Mouse (Mus musculus): ENCODE measurements around the gene Fbxo41. TPM values are rescaled to one million over a fixed set of nuclear protein-coding genes. Genes with fewer than 3 reads are reported as not detected.

Gene Fbxo41
- polyA plus RNA-seq, 1 experiment from 2014 or later = 0.09 TPM

- TF ChIP-seq CTCF (IDR thresholded peaks at IDR 0.05; ENCODE audit: low read depth) = no peak
- no peak for ATAC-seq
- Histone ChIP-seq H3K4me1 (replicated peaks; ENCODE audit: control insufficient read depth, insufficient read depth, low read length) (no peaks in the 10 kb centered on the region), H3K36me3 (ENCODE audit: control insufficient read depth, insufficient read depth) (peaks cover 39% of the 10 kb centered on the region), H3K27ac (ENCODE audit: low read depth, low read length) (no peak overlapping the region), H3K9ac (ENCODE audit: low read depth, low read length) (no peak overlapping the region), H3K4me3 (ENCODE audit: low read depth, low read length) (no peak overlapping the region), H3K4me2 (replicated peaks; ENCODE audit: low read depth) (no peak overlapping the region), H3K9me3 (ENCODE audit: control insufficient read depth) (no peaks in the 10 kb centered on the region), H3K27me3 (replicated peaks; ENCODE audit: control insufficient read depth, insufficient read depth, low read length) (no peaks in the 10 kb centered on the region)
- 79% methylated on average over 5 of the region's 5 CpGs for WGBS
These were observed 57.5 kb downstream of the Fbxo41 start for GRCm38 (mm10) chr6:85445286-85445685.

DNA sequence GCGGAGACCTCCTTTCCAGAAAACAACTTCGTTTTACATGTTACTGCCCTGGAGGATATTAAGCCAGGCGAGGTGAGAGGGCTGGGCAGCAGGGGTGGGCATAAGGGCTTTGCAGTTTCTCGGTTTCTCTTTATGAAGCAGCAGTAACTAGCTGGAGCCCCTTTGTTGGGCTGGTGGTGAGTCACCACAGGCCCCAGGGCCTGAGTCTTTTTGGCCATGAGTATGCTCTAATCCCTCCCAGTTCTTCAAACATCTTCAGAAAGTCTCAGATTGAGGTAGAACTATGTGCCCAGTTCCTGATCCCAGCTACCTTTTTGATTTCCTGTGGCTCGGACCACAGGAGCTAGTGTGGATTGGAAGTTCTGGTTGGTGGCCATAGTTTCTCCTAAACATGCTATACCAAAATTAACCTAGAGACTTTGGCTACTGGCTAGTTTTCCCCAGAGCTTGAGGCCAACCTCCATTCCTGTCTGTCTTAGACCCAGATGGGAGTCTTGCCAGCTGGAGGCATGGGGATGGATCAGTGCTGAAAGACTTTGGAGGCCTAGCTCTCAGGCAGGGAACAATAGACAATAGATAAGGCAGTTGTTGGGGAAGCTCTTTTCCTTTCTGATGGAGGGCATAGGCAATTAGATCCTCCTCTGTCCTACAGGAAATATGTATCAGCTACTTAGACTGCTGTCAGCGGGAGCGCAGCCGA, 58.4 kb downstream of the Fbxo41 start:
- WGBS = 88% methylated on average over 8 of the region's 8 CpGs

GRCm38 (mm10) chr6:85443488-85444233, 59.1 kb downstream of the Fbxo41 start:
- H3K27ac ChIP-seq (ENCODE audit: low read depth, low read length) = peak overlapping the region; percentile 62
- H3K27me3 ChIP-seq (replicated peaks; ENCODE audit: control insufficient read depth, insufficient read depth, low read length) = no peaks in the 10 kb centered on the region
- no peak overlapping the region for H3K4me2 ChIP-seq (replicated peaks; ENCODE audit: low read depth)
- ATAC-seq = peak; percentile 77
- H3K36me3 ChIP-seq (ENCODE audit: control insufficient read depth, insufficient read depth) = peaks cover 54% of the 10 kb centered on the region
- H3K9me3 ChIP-seq (ENCODE audit: control insufficient read depth) = no peaks in the 10 kb centered on the region
- no peak for TF ChIP-seq CTCF (IDR thresholded peaks at IDR 0.05; ENCODE audit: low read depth)
- no peak overlapping the region for H3K9ac ChIP-seq (ENCODE audit: low read depth, low read length)
- WGBS = 73% methylated on average over 3 of the region's 3 CpGs
- H3K4me3 ChIP-seq (ENCODE audit: low read depth, low read length) = no peak overlapping the region
- no peaks in the 10 kb centered on the region for H3K4me1 ChIP-seq (replicated peaks; ENCODE audit: control insufficient read depth, insufficient read depth, low read length)

More for the DNA sequence above, 58.4 kb downstream of the Fbxo41 start:
- no peak for TF ChIP-seq CTCF (IDR thresholded peaks at IDR 0.05; ENCODE audit: low read depth)
- Histone ChIP-seq H3K4me2 (replicated peaks; ENCODE audit: low read depth) (no peak overlapping the region), H3K27ac (ENCODE audit: low read depth, low read length) (peak overlapping the region; percentile 62), H3K27me3 (replicated peaks; ENCODE audit: control insufficient read depth, insufficient read depth, low read length) (no peaks in the 10 kb centered on the region), H3K9me3 (ENCODE audit: control insufficient read depth) (no peaks in the 10 kb centered on the region), H3K9ac (ENCODE audit: low read depth, low read length) (no peak overlapping the region), H3K4me1 (replicated peaks; ENCODE audit: control insufficient read depth, insufficient read depth, low read length) (no peaks in the 10 kb centered on the region), H3K36me3 (ENCODE audit: control insufficient read depth, insufficient read depth) (peaks cover 47% of the 10 kb centered on the region), H3K4me3 (ENCODE audit: low read depth, low read length) (no peak overlapping the region)
- no peak for ATAC-seq

DNA sequence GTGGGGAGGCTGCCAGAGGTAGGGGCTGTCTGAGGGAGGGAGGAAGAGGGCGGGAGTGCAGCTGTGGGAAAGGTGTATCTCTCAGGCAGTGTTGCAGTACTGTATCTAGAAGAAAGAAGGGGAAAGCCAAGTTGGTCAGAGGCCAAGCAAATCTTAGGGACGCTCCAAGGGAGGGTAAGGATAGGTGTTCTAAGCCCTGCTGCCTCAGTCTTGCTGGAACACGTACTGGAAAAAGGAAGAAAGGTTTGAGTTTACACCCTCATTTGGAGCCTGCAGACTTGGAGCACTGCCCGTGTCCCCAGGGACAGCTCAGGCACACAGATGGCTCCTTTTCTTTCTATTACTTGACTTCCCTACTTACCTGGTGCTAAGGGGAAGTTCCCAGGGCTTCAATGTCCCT, 61.7 kb downstream of the Fbxo41 start:
- Histone ChIP-seq H3K27me3 (replicated peaks; ENCODE audit: control insufficient read depth, insufficient read depth, low read length) (no peaks in the 10 kb centered on the region), H3K4me1 (replicated peaks; ENCODE audit: control insufficient read depth, insufficient read depth, low read length) (no peaks in the 10 kb centered on the region), H3K4me3 (ENCODE audit: low read depth, low read length) (no peak overlapping the region), H3K27ac (ENCODE audit: low read depth, low read length) (no peak overlapping the region), H3K9me3 (ENCODE audit: control insufficient read depth) (no peaks in the 10 kb centered on the region), H3K9ac (ENCODE audit: low read depth, low read length) (no peak overlapping the region), H3K36me3 (ENCODE audit: control insufficient read depth, insufficient read depth) (peaks cover 55% of the 10 kb centered on the region), H3K4me2 (replicated peaks; ENCODE audit: low read depth) (no peak overlapping the region)
- ATAC-seq = no peak
- WGBS = 97% methylated on average over 4 of the region's 4 CpGs
- TF ChIP-seq CTCF (IDR thresholded peaks at IDR 0.05; ENCODE audit: low read depth) = no peak

DNA sequence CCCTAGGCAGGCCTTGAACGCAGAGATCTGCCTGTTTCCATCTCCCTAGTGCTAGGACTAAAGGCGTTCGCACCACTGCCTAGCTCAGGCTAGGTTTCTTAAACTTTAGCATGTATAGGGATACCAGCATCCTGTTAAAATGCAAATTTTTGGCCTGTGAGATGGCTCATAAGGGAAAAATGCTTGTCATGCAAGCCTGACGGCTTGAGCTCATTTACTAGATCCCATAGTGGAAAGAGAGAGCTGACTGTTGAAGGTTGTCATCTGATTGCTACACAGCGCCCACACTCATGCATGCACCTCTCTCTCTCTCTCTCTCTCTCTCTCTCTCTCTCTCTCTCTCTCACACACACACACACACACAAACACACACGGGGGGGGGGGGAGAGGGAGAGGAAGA, 66.2 kb downstream of the Fbxo41 start:
- Histone ChIP-seq H3K27me3 (replicated peaks; ENCODE audit: control insufficient read depth, insufficient read depth, low read length) (no peaks in the 10 kb centered on the region), H3K27ac (ENCODE audit: low read depth, low read length) (no peak overlapping the region), H3K4me2 (replicated peaks; ENCODE audit: low read depth) (no peak overlapping the region), H3K9ac (ENCODE audit: low read depth, low read length) (no peak overlapping the region), H3K36me3 (ENCODE audit: control insufficient read depth, insufficient read depth) (peaks cover 33% of the 10 kb centered on the region), H3K9me3 (ENCODE audit: control insufficient read depth) (no peaks in the 10 kb centered on the region), H3K4me1 (replicated peaks; ENCODE audit: control insufficient read depth, insufficient read depth, low read length) (no peaks in the 10 kb centered on the region), H3K4me3 (ENCODE audit: low read depth, low read length) (no peak overlapping the region)
- 90% methylated on average over 5 of the region's 6 CpGs for WGBS
- TF ChIP-seq CTCF (IDR thresholded peaks at IDR 0.05; ENCODE audit: low read depth) = no peak
- no peak for ATAC-seq

DNA sequence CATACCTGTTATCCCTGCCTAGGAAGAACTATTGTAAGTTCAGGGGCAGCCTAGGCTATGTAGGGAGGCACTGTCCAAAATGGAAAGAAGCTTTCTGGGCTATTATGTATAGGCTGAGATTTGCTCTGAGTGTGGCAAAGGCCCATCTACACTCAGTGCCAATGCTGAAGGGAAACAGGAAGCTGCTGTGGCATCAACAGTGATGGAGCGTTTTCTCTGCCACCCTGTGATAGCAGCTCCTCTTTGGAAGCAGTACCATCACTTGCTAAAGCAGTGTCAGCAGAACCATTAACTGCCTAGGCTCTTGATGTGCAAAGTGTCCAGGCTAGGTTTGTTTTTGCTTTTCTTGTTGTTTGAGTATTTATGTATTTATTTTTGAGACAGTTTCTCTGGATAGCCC, 66.6 kb downstream of the Fbxo41 start:
- Histone ChIP-seq H3K4me1 (replicated peaks; ENCODE audit: control insufficient read depth, insufficient read depth, low read length) (no peaks in the 10 kb centered on the region), H3K27ac (ENCODE audit: low read depth, low read length) (no peak overlapping the region), H3K36me3 (ENCODE audit: control insufficient read depth, insufficient read depth) (peaks cover 29% of the 10 kb centered on the region), H3K9ac (ENCODE audit: low read depth, low read length) (no peak overlapping the region), H3K27me3 (replicated peaks; ENCODE audit: control insufficient read depth, insufficient read depth, low read length) (no peaks in the 10 kb centered on the region), H3K4me3 (ENCODE audit: low read depth, low read length) (no peak overlapping the region), H3K4me2 (replicated peaks; ENCODE audit: low read depth) (no peak overlapping the region), H3K9me3 (ENCODE audit: control insufficient read depth) (no peaks in the 10 kb centered on the region)
- ATAC-seq = no peak
- WGBS = 92% methylated on average over 1 of the region's 1 CpGs
- no peak for TF ChIP-seq CTCF (IDR thresholded peaks at IDR 0.05; ENCODE audit: low read depth)

All from intestine, postnatal 0 days (tissue).